Comparison of ENCODE assay signal across 10 mouse cellular contexts in genomic region chr4:53715977-53716376, GRCm38 (mm10). TPM values are rescaled to one million over a fixed set of nuclear protein-coding genes. Genes with fewer than 3 reads are reported as not detected.
DNase-seq lines count a peak whose midpoint lies in the region; ATAC-seq and TF ChIP-seq lines count a peak whose summit lies in the region.
"Had no signal": no experiment of that assay in that cellular context is flagged by ENCODE, and none has a peak within 500 bp of the region (broad histone marks: within the 10 kb centered on the region; RNA-seq: fewer than 3 reads in every experiment).

No protein-coding gene starts in this region.

- no peaks in the 10 kb centered on the region for H3K36me3 ChIP-seq in liver, adult 2 months (ENCODE audit: control insufficient read depth, insufficient read depth, low read length)
- no peaks in the 10 kb centered on the region for H3K36me3 ChIP-seq in liver, embryonic 11.5 days (ENCODE audit: control insufficient read depth, insufficient read depth, low read length)
- H3K36me3 ChIP-seq: lung, embryonic 15.5 days had no signal

- peaks cover 2% of the 10 kb centered on the region; the same call in 1 of the 2 replicates for H3K79me2 ChIP-seq in liver, adult 2 months (ENCODE audit: control insufficient read depth, insufficient read depth, low read length)

- ATAC-seq in liver, embryonic 11.5 days (replicated peaks; ENCODE audit: low FRiP score) = no peak
- peak; percentile 38; the same call in 1 of the 2 replicates for ATAC-seq in megakaryocyte progenitor cell, adult 5-6 weeks (replicated peaks; ENCODE audit: poor library complexity)
- no peak for ATAC-seq in megakaryocyte, adult 5-6 weeks (ENCODE audit: poor library complexity, severe bottlenecking)

- H3K27me3 ChIP-seq in liver, adult 2 months (ENCODE audit: control insufficient read depth, insufficient read depth, low read length) = no peaks in the 10 kb centered on the region
- no peaks in the 10 kb centered on the region for H3K27me3 ChIP-seq in liver, embryonic 11.5 days (replicated peaks; ENCODE audit: control insufficient read depth, insufficient read depth, low read length)
- H3K27me3 ChIP-seq: lung, embryonic 15.5 days had no signal

- no peaks in the 10 kb centered on the region for H3K4me1 ChIP-seq in liver, adult 2 months (ENCODE audit: control insufficient read depth, insufficient read depth, low read length)
- H3K4me1 ChIP-seq in liver, embryonic 11.5 days (replicated peaks; ENCODE audit: control insufficient read depth, insufficient read depth, low read length) = no peaks in the 10 kb centered on the region

- no peak for TF ChIP-seq POLR2A in liver, adult 2 months (IDR thresholded peaks at IDR 0.05; ENCODE audit: extremely low read depth, insufficient read depth, low read length)

- no peaks in the 10 kb centered on the region for H3K9me3 ChIP-seq in liver, embryonic 11.5 days (ENCODE audit: control insufficient read depth, low read length)
- H3K9me3 ChIP-seq: lung, embryonic 15.5 days had no signal

- peak; percentile 42 for DNase-seq in adrenal gland, adult 2 months
- DNase-seq in adrenal gland, adult 18-20 months (ENCODE audit: low spot score in 2 of 2) = no peak
- peak; percentile 33 for DNase-seq in liver, adult 2 months (ENCODE audit: extremely low read depth, low read depth, low spot score)
- DNase-seq in liver, embryonic 11.5 days (ENCODE audit: low spot score) = no peak
- DNase-seq in MEL-GATA-1-ER (ENCODE audit: extremely low read depth, low read depth) = peak; percentile 14
- no peak for DNase-seq in ovary, postnatal 36 days (ENCODE audit: low spot score)
- DNase-seq: cerebellum, adult 18-20 months had no signal

- peak; percentile 75 for TF ChIP-seq CTCF in liver, adult 2 months (IDR thresholded peaks at IDR 0.05; ENCODE audit: low read depth, low read length)

- H3K4me3 ChIP-seq in liver, adult 2 months (ENCODE audit: insufficient read depth, low read depth, low read length) = no peak overlapping the region
- H3K4me3 ChIP-seq in liver, embryonic 11.5 days (ENCODE audit: low read depth, low read length) = no peak overlapping the region
- H3K4me3 ChIP-seq: lung, embryonic 15.5 days had no signal

- H3K9ac ChIP-seq in liver, adult 2 months (ENCODE audit: low read depth, low read length) = no peak overlapping the region
- no peak overlapping the region for H3K9ac ChIP-seq in liver, embryonic 11.5 days (ENCODE audit: low read depth, low read length)
- H3K9ac ChIP-seq: lung, embryonic 15.5 days had no signal

- H3K27ac ChIP-seq in liver, adult 2 months (replicated peaks; ENCODE audit: insufficient read depth, low read depth, low read length) = no peak overlapping the region
- H3K27ac ChIP-seq in liver, embryonic 11.5 days (ENCODE audit: low read depth, low read length) = no peak overlapping the region
- H3K27ac ChIP-seq: lung, embryonic 15.5 days had no signal

- no peak overlapping the region for H3K4me2 ChIP-seq in liver, embryonic 11.5 days

RNA-seq across cellular contexts. Expression of gene Fktn, which starts 2.2 kb away (rescaled TPM):
- total RNA-seq in adrenal gland, adult 2 months (2021) = 10 to 100 TPM; 14.1 to 14.9 TPM
- polyA plus RNA-seq in adrenal gland, adult 2 months (2012; rRNA removed) = 2.4 and 3.0 TPM in 2 replicates
- 10 to 100 TPM; 13.7 to 14.2 TPM for total RNA-seq in adrenal gland, adult 18-20 months (2021)
- total RNA-seq in liver, adult 2 months (2014; rRNA removed) = 5.6 and 5.8 TPM in 2 replicates
- 2.0 and 2.3 TPM in 2 replicates for polyA plus RNA-seq in liver, adult 2 months (2012; rRNA removed)
- polyA plus RNA-seq in liver, embryonic 11.5 days (2014; fragmentation: Nextera tagmentation; extraction: Ambion mirVana) = 11.4 and 12.5 TPM in 2 replicates
- 6.6 and 8.1 TPM in 2 replicates for total RNA-seq in megakaryocyte progenitor cell, adult 5-6 weeks (2015)
- total RNA-seq in megakaryocyte progenitor cell, adult 5-6 weeks (2017) = 3.5 and 4.3 TPM in 2 replicates
- 2.5 and 3.9 TPM in 2 replicates for total RNA-seq in megakaryocyte, adult 5-6 weeks (2015)
- total RNA-seq in megakaryocyte, adult 5-6 weeks (2017) = 2.0 and 2.5 TPM in 2 replicates

Comparison
In these comparisons a context has a peak if more than half of its experiments do, and no peak if none do; other contexts are left out.
1. DNase-seq: peak in adrenal gland, adult 2 months (single experiment), liver, adult 2 months (single experiment) and MEL-GATA-1-ER (single experiment); none in adrenal gland, adult 18-20 months (0 of 2), liver, embryonic 11.5 days (single experiment) and ovary, postnatal 36 days (single experiment).